In the genomic region with DNA sequence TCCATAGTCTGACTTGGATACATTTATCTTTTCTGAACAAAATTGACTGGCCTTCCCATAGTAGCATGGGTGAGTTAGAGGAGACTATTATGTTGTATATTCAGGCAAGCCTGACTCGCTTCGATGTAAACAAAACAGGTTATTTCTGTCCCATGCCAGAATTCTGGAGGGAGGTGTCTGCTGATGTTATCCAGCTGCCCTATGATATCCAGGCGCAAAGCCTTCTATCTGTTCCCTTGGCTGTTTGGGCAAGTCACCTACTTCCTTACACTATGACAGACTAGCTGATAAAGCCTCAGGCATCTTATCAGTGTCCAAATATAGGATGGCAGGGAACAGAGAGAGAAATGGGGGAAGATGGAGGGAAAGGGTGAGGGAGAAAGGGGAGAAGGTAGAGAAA, we compare ENCODE assay signal across 29 mouse cellular contexts. TPM values are rescaled to one million over a fixed set of nuclear protein-coding genes. Genes with fewer than 3 reads are reported as not detected.
DNase-seq lines count a peak whose midpoint lies in the region; ATAC-seq and TF ChIP-seq lines count a peak whose summit lies in the region.
"Had no signal": no experiment of that assay in that cellular context is flagged by ENCODE, and none has a peak within 500 bp of the region (broad histone marks: within the 10 kb centered on the region; RNA-seq: fewer than 3 reads in every experiment).

No protein-coding gene starts in this region.

- H3K4me2 ChIP-seq in lung, embryonic 14.5 days: no peak overlapping the region
- peak overlapping the region; percentile 40; the same call in 1 of the 2 replicates for H3K4me2 ChIP-seq in heart, embryonic 16.5 days (ENCODE audit: low read depth, low read length)
- no peak overlapping the region for H3K4me2 ChIP-seq in lung, embryonic 16.5 days (ENCODE audit: low read depth, low read length)
- H3K4me2 ChIP-seq in kidney, embryonic 16.5 days (replicated peaks; ENCODE audit: low read depth, low read length): no peak overlapping the region
- no peak overlapping the region for H3K4me2 ChIP-seq in forebrain, postnatal 0 days (ENCODE audit: low read depth)
- H3K4me2 ChIP-seq: forebrain, embryonic 12.5 days; midbrain, embryonic 12.5 days; neural tube, embryonic 13.5 days had no signal

- no peaks in the 10 kb centered on the region for H3K9me3 ChIP-seq in lung, embryonic 14.5 days (ENCODE audit: low read depth, low read length)
- peaks cover 4% of the 10 kb centered on the region; the same call in 1 of the 2 replicates for H3K9me3 ChIP-seq in heart, embryonic 16.5 days (replicated peaks; ENCODE audit: control insufficient read depth, low read length)
- no peaks in the 10 kb centered on the region for H3K9me3 ChIP-seq in lung, embryonic 16.5 days (ENCODE audit: control insufficient read depth, low read length)
- no peaks in the 10 kb centered on the region for H3K9me3 ChIP-seq in kidney, embryonic 16.5 days (ENCODE audit: low read length)
- H3K9me3 ChIP-seq in forebrain, postnatal 0 days (ENCODE audit: low read length): no peaks in the 10 kb centered on the region
- H3K9me3 ChIP-seq: forebrain, embryonic 12.5 days; hindbrain, embryonic 10.5 days; midbrain, embryonic 12.5 days; neural tube, embryonic 13.5 days had no signal

- ATAC-seq in lung, embryonic 14.5 days (ENCODE audit: insufficient read depth): peak; percentile 100
- ATAC-seq in heart, embryonic 16.5 days (replicated peaks; ENCODE audit: extremely low read depth, insufficient read depth, low FRiP score): peak; percentile 98
- peak; percentile 91 for ATAC-seq in lung, embryonic 16.5 days (ENCODE audit: low read depth)
- ATAC-seq in kidney, embryonic 16.5 days (ENCODE audit: low FRiP score, low TSS enrichment): no peak
- no peak for ATAC-seq in forebrain, postnatal 0 days
- ATAC-seq: activated CD4-positive, CD25-positive, alpha-beta regulatory T cell, adult 4 months; CD4-positive, CD25-positive, alpha-beta regulatory T cell, adult 4 months; hindbrain, postnatal 0 days; intestine, postnatal 0 days had no signal

- H3K4me3 ChIP-seq in lung, embryonic 14.5 days (ENCODE audit: low read depth, low read length): no peak overlapping the region
- no peak overlapping the region for H3K4me3 ChIP-seq in lung, adult 2 months (replicated peaks; ENCODE audit: extremely low read depth, low read depth, low read length)
- no peak overlapping the region for H3K4me3 ChIP-seq in heart, embryonic 16.5 days (ENCODE audit: low read length)
- no peak overlapping the region for H3K4me3 ChIP-seq in lung, embryonic 16.5 days (ENCODE audit: low read length)
- H3K4me3 ChIP-seq in kidney, embryonic 16.5 days (ENCODE audit: low read length): no peak overlapping the region
- H3K4me3 ChIP-seq in forebrain, postnatal 0 days (ENCODE audit: low read depth, low read length): no peak overlapping the region
- H3K4me3 ChIP-seq: forebrain, embryonic 12.5 days; hindbrain, embryonic 10.5 days; midbrain, embryonic 12.5 days; neural tube, embryonic 13.5 days had no signal

- 31% methylated on average over 3 of the region's 3 CpGs for WGBS in lung, embryonic 14.5 days
- 33% methylated on average over 3 of the region's 3 CpGs for WGBS in lung, adult 2 months
- 16% methylated on average over 3 of the region's 3 CpGs for WGBS in heart, embryonic 16.5 days
- 30% methylated on average over 3 of the region's 3 CpGs for WGBS in lung, embryonic 16.5 days
- WGBS in kidney, embryonic 16.5 days: 75% methylated on average over 3 of the region's 3 CpGs
- WGBS in forebrain, postnatal 0 days: over 99% methylated on average over 3 of the region's 3 CpGs

- peak; percentile 90 for DNase-seq in lung, embryonic 14.5 days
- no peak for DNase-seq in lung, adult 2 months
- DNase-seq in forebrain, postnatal 0 days: no peak
- DNase-seq in ovary, postnatal 36 days (ENCODE audit: low spot score): no peak
- DNase-seq in cerebellum, adult 11-12 months: no peak
- DNase-seq: adrenal gland, postnatal 25 days; cerebellum, adult 18-20 months; cerebellum, postnatal 25 days; layer of hippocampus, postnatal 36 days; right cerebral cortex, postnatal 14 days; spleen, adult 18-20 months had no signal

- no peak overlapping the region for H3K9ac ChIP-seq in lung, embryonic 14.5 days
- no peak overlapping the region for H3K9ac ChIP-seq in heart, embryonic 16.5 days (ENCODE audit: low read length)
- H3K9ac ChIP-seq in lung, embryonic 16.5 days (ENCODE audit: low read length): no peak overlapping the region
- no peak overlapping the region for H3K9ac ChIP-seq in kidney, embryonic 16.5 days (replicated peaks; ENCODE audit: low read length)
- H3K9ac ChIP-seq in forebrain, postnatal 0 days: no peak overlapping the region
- H3K9ac ChIP-seq: forebrain, embryonic 12.5 days; liver, embryonic 14.5 days; midbrain, embryonic 12.5 days; neural tube, embryonic 13.5 days had no signal

- no peak for TF ChIP-seq CTCF in lung, embryonic 14.5 days (IDR thresholded peaks at IDR 0.05; ENCODE audit: low read depth)
- TF ChIP-seq CTCF in lung, adult 2 months (IDR thresholded peaks at IDR 0.05; ENCODE audit: insufficient read depth, low read length): no peak
- TF ChIP-seq CTCF in forebrain, postnatal 0 days (IDR thresholded peaks at IDR 0.05; ENCODE audit: low read depth): no peak

- no peaks in the 10 kb centered on the region for H3K4me1 ChIP-seq in lung, embryonic 14.5 days (ENCODE audit: insufficient read depth)
- no peaks in the 10 kb centered on the region for H3K4me1 ChIP-seq in lung, adult 2 months (ENCODE audit: control insufficient read depth, insufficient read depth, low read length)
- peaks cover 11% of the 10 kb centered on the region for H3K4me1 ChIP-seq in heart, embryonic 16.5 days (ENCODE audit: control insufficient read depth, insufficient read depth, low read length)
- no peaks in the 10 kb centered on the region for H3K4me1 ChIP-seq in lung, embryonic 16.5 days (replicated peaks; ENCODE audit: control insufficient read depth, insufficient read depth, low read length)
- H3K4me1 ChIP-seq in kidney, embryonic 16.5 days (ENCODE audit: insufficient read depth, low read length): no peaks in the 10 kb centered on the region
- H3K4me1 ChIP-seq in forebrain, postnatal 0 days (ENCODE audit: insufficient read depth): no peaks in the 10 kb centered on the region
- H3K4me1 ChIP-seq: forebrain, embryonic 12.5 days; hindbrain, embryonic 10.5 days; midbrain, embryonic 12.5 days; neural tube, embryonic 13.5 days had no signal

- TF ChIP-seq POLR2A in lung, adult 2 months (IDR thresholded peaks at IDR 0.05; ENCODE audit: borderline replicate concordance, extremely low read depth, low read depth, low read length): no peak

- H3K36me3 ChIP-seq in lung, embryonic 14.5 days (ENCODE audit: insufficient read depth): no peaks in the 10 kb centered on the region
- no peaks in the 10 kb centered on the region for H3K36me3 ChIP-seq in heart, embryonic 16.5 days (ENCODE audit: control insufficient read depth, insufficient read depth)
- H3K36me3 ChIP-seq in lung, embryonic 16.5 days (ENCODE audit: control insufficient read depth, insufficient read depth, low read length): no peaks in the 10 kb centered on the region
- no peaks in the 10 kb centered on the region for H3K36me3 ChIP-seq in kidney, embryonic 16.5 days (ENCODE audit: insufficient read depth, low read length)
- no peaks in the 10 kb centered on the region for H3K36me3 ChIP-seq in forebrain, postnatal 0 days (ENCODE audit: insufficient read depth)
- H3K36me3 ChIP-seq: forebrain, embryonic 12.5 days; hindbrain, embryonic 10.5 days; midbrain, embryonic 12.5 days; neural tube, embryonic 13.5 days had no signal

- H3K27me3 ChIP-seq in lung, embryonic 14.5 days (ENCODE audit: insufficient read depth, low read length): no peaks in the 10 kb centered on the region
- no peaks in the 10 kb centered on the region for H3K27me3 ChIP-seq in heart, embryonic 16.5 days (ENCODE audit: control insufficient read depth, insufficient read depth, low read length)
- H3K27me3 ChIP-seq in lung, embryonic 16.5 days (ENCODE audit: control insufficient read depth, insufficient read depth, low read depth, low read length): no peaks in the 10 kb centered on the region
- no peaks in the 10 kb centered on the region for H3K27me3 ChIP-seq in kidney, embryonic 16.5 days (ENCODE audit: insufficient read depth, low read length)
- no peaks in the 10 kb centered on the region for H3K27me3 ChIP-seq in forebrain, postnatal 0 days (ENCODE audit: insufficient read depth, low read length)
- H3K27me3 ChIP-seq: forebrain, embryonic 12.5 days; midbrain, embryonic 12.5 days; neural tube, embryonic 13.5 days had no signal

- H3K27ac ChIP-seq in lung, embryonic 14.5 days (ENCODE audit: low read depth): no peak overlapping the region; the same call in 1 of the 2 replicates
- peak overlapping the region; percentile 88 for H3K27ac ChIP-seq in heart, embryonic 16.5 days (ENCODE audit: low read length)
- no peak overlapping the region for H3K27ac ChIP-seq in lung, embryonic 16.5 days (ENCODE audit: low read length)
- H3K27ac ChIP-seq in kidney, embryonic 16.5 days (ENCODE audit: low read length): no peak overlapping the region
- H3K27ac ChIP-seq in forebrain, postnatal 0 days (ENCODE audit: low read depth, low read length): no peak overlapping the region
- H3K27ac ChIP-seq: forebrain, embryonic 12.5 days; hindbrain, embryonic 10.5 days; hindbrain, postnatal 0 days; kidney, postnatal 0 days; liver, embryonic 14.5 days; midbrain, embryonic 12.5 days; neural tube, embryonic 13.5 days had no signal

RNA-seq across cellular contexts. Expression of gene Drd3, which starts 18.5 kb away (rescaled TPM):
- polyA plus RNA-seq in lung, embryonic 14.5 days (2014; fragmentation: Nextera tagmentation; extraction: Ambion mirVana): not detected in 2 replicates
- polyA plus RNA-seq in lung, adult 2 months (2012; rRNA removed): not detected in 2 replicates
- polyA plus RNA-seq in heart, embryonic 16.5 days (2015; fragmentation: Nextera tagmentation; extraction: Ambion mirVana): not detected in 2 replicates
- 0.14 TPM in 1 of 2 replicates, not detected in the other for polyA plus RNA-seq in lung, embryonic 16.5 days (2015; fragmentation: Nextera tagmentation; extraction: Ambion mirVana)
- polyA plus RNA-seq in kidney, embryonic 16.5 days (2015; fragmentation: Nextera tagmentation; extraction: Ambion mirVana): not detected in 2 replicates
- total RNA-seq in forebrain, postnatal 0 days (2014; rRNA removed): 0.23 and 0.86 TPM in 2 replicates
- not detected in 2 replicates for polyA plus RNA-seq in forebrain, postnatal 0 days (2015; fragmentation: Nextera tagmentation; extraction: Ambion mirVana)
- total RNA-seq: adrenal gland, postnatal 25 days; gastrocnemius, adult 8-10 months; megakaryocyte progenitor cell, adult 5-6 weeks had no signal
- polyA plus RNA-seq: activated CD4-positive, CD25-positive, alpha-beta regulatory T cell, adult 4 months; CD4-positive, CD25-positive, alpha-beta regulatory T cell, adult 4 months; embryonic facial prominence, embryonic 11.5 days; hindbrain, embryonic 10.5 days; hindbrain, postnatal 0 days; intestine, postnatal 0 days; limb, embryonic 14.5 days; liver, embryonic 14.5 days; midbrain, embryonic 12.5 days; neural tube, embryonic 13.5 days; urinary bladder, adult 2 months had no signal

Comparison
In these comparisons a context has a peak if more than half of its experiments do, and no peak if none do; other contexts are left out.
1. ATAC-seq: peak in lung, embryonic 14.5 days (single experiment), heart, embryonic 16.5 days (single experiment) and lung, embryonic 16.5 days (single experiment); none in kidney, embryonic 16.5 days (single experiment) and forebrain, postnatal 0 days (single experiment).